ENCODE assay signal across 8 mouse cellular contexts in genomic region chr5:96997310-96997801, GRCm38 (mm10). TPM values are rescaled to one million over a fixed set of nuclear protein-coding genes. Genes with fewer than 3 reads are reported as not detected.
DNase-seq lines count a peak whose midpoint lies in the region; ATAC-seq and TF ChIP-seq lines count a peak whose summit lies in the region.

Bmp2k (plus strand) TSS chr5:96997689.

- DNase-seq in gastrocnemius, adult 8-10 months (ENCODE audit: low spot score in 2 of 2): peak; percentile 85 to 94
- DNase-seq in hindbrain, postnatal 0 days (ENCODE audit: low spot score): peak; percentile 96
- peak; percentile 85 to 92 for DNase-seq in left cerebral cortex, adult 8-10 months (ENCODE audit: low spot score in 2 of 2)
- DNase-seq in right cerebral cortex, adult 18-20 months: peak; percentile 91
- peak; percentile 90 for DNase-seq in urinary bladder, adult 2 months (ENCODE audit: low spot score)

- no peaks in the 10 kb centered on the region for H3K36me3 ChIP-seq in hindbrain, postnatal 0 days (ENCODE audit: insufficient read depth, low read length)

- under 1% methylated on average over 47 of the region's 78 CpGs for WGBS in hindbrain, postnatal 0 days

- H3K4me2 ChIP-seq in hindbrain, postnatal 0 days (ENCODE audit: low read depth, low read length): peak within 1 kb of the TSS; percentile 88

- no peak for TF ChIP-seq CTCF in hindbrain, postnatal 0 days (IDR thresholded peaks at IDR 0.05; ENCODE audit: low read depth)

- peak within 1 kb of the TSS; percentile 90 for H3K27ac ChIP-seq in hindbrain, postnatal 0 days

- peak within 1 kb of the TSS; percentile 84 for H3K4me3 ChIP-seq in hindbrain, postnatal 0 days (ENCODE audit: low read length)

- no peaks in the 10 kb centered on the region for H3K9me3 ChIP-seq in hindbrain, postnatal 0 days (ENCODE audit: low read length)

- peak; percentile 62 for ATAC-seq in activated CD4-positive, CD25-positive, alpha-beta regulatory T cell, adult 4 months
- peak; percentile 64 for ATAC-seq in common myeloid progenitor, adult 5-6 weeks (replicated peaks; ENCODE audit: low read depth, poor library complexity, severe bottlenecking)
- peak; percentile 98 for ATAC-seq in hindbrain, postnatal 0 days
- ATAC-seq in megakaryocyte, adult 5-6 weeks (ENCODE audit: poor library complexity, severe bottlenecking): peak; percentile 70

- peak within 1 kb of the TSS; percentile 82 for H3K9ac ChIP-seq in hindbrain, postnatal 0 days (replicated peaks; ENCODE audit: low read length)

- H3K4me1 ChIP-seq in hindbrain, postnatal 0 days (ENCODE audit: insufficient read depth, low read length): peaks cover 8% of the 10 kb centered on the region; the same call in 1 of the 2 replicates

- no peaks in the 10 kb centered on the region for H3K27me3 ChIP-seq in hindbrain, postnatal 0 days (ENCODE audit: insufficient read depth, low read length)

RNA-seq across cellular contexts. Expression of gene Bmp2k, which starts in this region (rescaled TPM):
- 10 to 100 TPM in 1 of 2 experiments, 1 to 10 TPM in 1; 8.3 to 19.3 TPM for polyA plus RNA-seq in activated CD4-positive, CD25-positive, alpha-beta regulatory T cell, adult 4 months (2017; shearing (Covaris generic))
- 24.6 and 29.1 TPM in 2 replicates for total RNA-seq in common myeloid progenitor, adult 5-6 weeks (2017)
- 10 to 100 TPM; 11.8 to 14.4 (median 13.5) TPM for total RNA-seq in gastrocnemius, adult 8-10 months (2022)
- 18.5 and 21.7 TPM in 2 replicates for total RNA-seq in hindbrain, postnatal 0 days (2014; rRNA removed)
- polyA plus RNA-seq in hindbrain, postnatal 0 days (2015; fragmentation: Nextera tagmentation; extraction: Ambion mirVana): 10.3 and 10.5 TPM in 2 replicates
- total RNA-seq in left cerebral cortex, adult 8-10 months (2022): 10 to 100 TPM; 14.8 to 18.4 (median 16.2) TPM
- total RNA-seq in megakaryocyte, adult 5-6 weeks (2015): 67.8 and 74.8 TPM in 2 replicates
- 33.7 and 43.9 TPM in 2 replicates for total RNA-seq in megakaryocyte, adult 5-6 weeks (2017)
- polyA plus RNA-seq in urinary bladder, adult 2 months (2012; rRNA removed): 5.6 and 7.2 TPM in 2 replicates

Comparison
In these comparisons a context has a peak if more than half of its experiments do, and no peak if none do; other contexts are left out.
1. Peak in every context shown above with its lines: DNase-seq, ATAC-seq, H3K4me3 ChIP-seq and H3K27ac ChIP-seq.